Mouse (Mus musculus): ENCODE data around the gene Smr3a. TPM values are rescaled to one million over a fixed set of nuclear protein-coding genes. Genes with fewer than 3 reads are reported as not detected.

Smr3a gene
- polyA plus RNA-seq (2014; fragmentation: Illumina TruSeq; extraction: RNeasy Lipid Tissue Mini Kit (QIAGEN cat#74804); ENCODE audit: insufficient read depth, low read depth, low replicate concordance): not detected

GRCm38 (mm10) chr5:88002249-88002648 lies at the start of gene Smr3a:
Gene Smr3a, plus strand, starts transcription at chr5:88002549.

DNA sequence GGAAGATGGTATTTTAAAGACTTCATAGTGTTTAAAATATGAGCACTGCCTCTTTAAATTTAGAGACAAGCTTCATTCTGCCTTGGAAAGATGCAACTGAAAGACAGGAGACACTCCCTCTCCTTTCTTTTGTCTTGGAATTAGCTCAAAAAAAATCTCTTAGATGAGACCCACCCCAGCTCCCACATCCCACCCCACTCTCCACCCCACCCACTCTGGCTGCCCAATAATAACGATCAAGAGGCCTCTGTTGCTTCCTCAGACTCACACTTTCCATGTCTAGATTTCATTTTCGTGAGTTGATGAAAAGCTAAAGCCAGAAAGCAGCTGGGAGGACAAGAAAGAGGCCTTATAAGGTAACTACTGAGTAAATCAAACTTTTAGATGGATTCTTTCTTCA lies 33.1 kb upstream of the Smr3a start, which contains the start of the genes 2310003L06Rik and Gm28434:
TSS of gene 2310003L06Rik (plus strand) at position 259 of the 400 bp plus-strand sequence.
TSS of gene Gm28434 (plus strand) at position 317 of the 400 bp plus-strand sequence.

DNA sequence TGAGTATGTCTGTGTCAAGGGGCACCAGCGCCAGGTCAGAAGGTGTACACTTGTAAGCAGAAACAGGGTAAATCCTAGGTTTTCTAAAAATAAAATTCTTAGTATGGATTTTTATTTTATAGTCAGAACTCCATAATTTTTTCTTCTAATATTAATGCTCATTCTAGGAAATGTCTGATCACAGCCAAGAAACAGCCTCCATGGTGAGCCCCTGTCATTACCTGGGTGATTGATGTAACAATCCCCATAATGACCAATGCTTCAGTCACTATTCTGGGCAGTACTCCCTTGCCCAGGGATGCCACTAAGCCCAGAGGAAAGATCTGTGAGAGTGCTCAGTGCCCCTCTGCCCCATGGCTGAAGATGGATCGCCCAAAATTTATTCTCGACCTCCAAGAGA lies 23.2 kb upstream of the Smr3a start, which contains the start of gene Cabs1:
TSS of gene Cabs1 (plus strand) at position 301 of the 400 bp plus-strand sequence.

Other genes with a start within 250 kb of the Smr3a start
- gene Csn1s2a, start 228.0 kb upstream of the Smr3a start, polyA plus RNA-seq (2014; fragmentation: Illumina TruSeq; extraction: RNeasy Lipid Tissue Mini Kit (QIAGEN cat#74804); ENCODE audit: insufficient read depth, low read depth, low replicate concordance): not detected
- gene Csn1s2b, start 194.5 kb upstream of the Smr3a start, polyA plus RNA-seq (2014; fragmentation: Illumina TruSeq; extraction: RNeasy Lipid Tissue Mini Kit (QIAGEN cat#74804); ENCODE audit: insufficient read depth, low read depth, low replicate concordance): not detected
- gene Prr27, start 176.9 kb upstream of the Smr3a start, polyA plus RNA-seq (2014; fragmentation: Illumina TruSeq; extraction: RNeasy Lipid Tissue Mini Kit (QIAGEN cat#74804); ENCODE audit: insufficient read depth, low read depth, low replicate concordance): not detected
- gene Odam, start 117.5 kb upstream of the Smr3a start, polyA plus RNA-seq (2014; fragmentation: Illumina TruSeq; extraction: RNeasy Lipid Tissue Mini Kit (QIAGEN cat#74804); ENCODE audit: insufficient read depth, low read depth, low replicate concordance): not detected
- gene Csn3, start 77.0 kb upstream of the Smr3a start, polyA plus RNA-seq (2014; fragmentation: Illumina TruSeq; extraction: RNeasy Lipid Tissue Mini Kit (QIAGEN cat#74804); ENCODE audit: insufficient read depth, low read depth, low replicate concordance): not detected
- not detected for gene 2310003L06Rik, start 33.1 kb upstream of the Smr3a start, polyA plus RNA-seq (2014; fragmentation: Illumina TruSeq; extraction: RNeasy Lipid Tissue Mini Kit (QIAGEN cat#74804); ENCODE audit: insufficient read depth, low read depth, low replicate concordance)
- gene Gm28434, start 33.0 kb upstream of the Smr3a start, polyA plus RNA-seq (2014; fragmentation: Illumina TruSeq; extraction: RNeasy Lipid Tissue Mini Kit (QIAGEN cat#74804); ENCODE audit: insufficient read depth, low read depth, low replicate concordance): not detected
- gene Cabs1, start 23.1 kb upstream of the Smr3a start, polyA plus RNA-seq (2014; fragmentation: Illumina TruSeq; extraction: RNeasy Lipid Tissue Mini Kit (QIAGEN cat#74804); ENCODE audit: insufficient read depth, low read depth, low replicate concordance): not detected
- gene Smr2, start 84.0 kb downstream of the Smr3a start, polyA plus RNA-seq (2014; fragmentation: Illumina TruSeq; extraction: RNeasy Lipid Tissue Mini Kit (QIAGEN cat#74804); ENCODE audit: insufficient read depth, low read depth, low replicate concordance): not detected
- gene Gm11116, start 109.0 kb downstream of the Smr3a start, polyA plus RNA-seq (2014; fragmentation: Illumina TruSeq; extraction: RNeasy Lipid Tissue Mini Kit (QIAGEN cat#74804); ENCODE audit: insufficient read depth, low read depth, low replicate concordance): not detected
- gene Gm11115, start 151.6 kb downstream of the Smr3a start, polyA plus RNA-seq (2014; fragmentation: Illumina TruSeq; extraction: RNeasy Lipid Tissue Mini Kit (QIAGEN cat#74804); ENCODE audit: insufficient read depth, low read depth, low replicate concordance): not detected

Measured in lung, adult 10 weeks (tissue).